Mouse (Mus musculus): ENCODE measurements around the gene Zbtb14. TPM values are rescaled to one million over a fixed set of nuclear protein-coding genes. Genes with fewer than 3 reads are reported as not detected.

The Zbtb14 gene
- 5.4 and 6.4 TPM in 2 replicates for polyA plus RNA-seq (2012; rRNA removed)

GRCm38 (mm10) chr17:69382511-69383100, at the start of gene Zbtb14:
Zbtb14 (plus strand) TSS chr17:69383050.

GRCm38 (mm10) chr17:69438990-69439491, 56.2 kb downstream of the Zbtb14 start, which contains the start of gene Akain1:
Akain1 (plus strand) TSS chr17:69439326.

Other genes with a start within 250 kb of the Zbtb14 start
- not detected in 2 replicates for gene Akain1, start 56.3 kb downstream of the Zbtb14 start, polyA plus RNA-seq (2012; rRNA removed)

Measured in liver, embryonic 14 days (tissue).